Mouse (Mus musculus): ENCODE data around the gene Gm10282. TPM values are rescaled to one million over a fixed set of nuclear protein-coding genes. Genes with fewer than 3 reads are reported as not detected.

Gm10282 gene
- polyA plus RNA-seq, 1 experiment from 2014 or later: 7.8 TPM

- Histone ChIP-seq H3K9ac (ENCODE audit: low read depth, low read length) (no peak overlapping the region), H3K4me2 (replicated peaks; ENCODE audit: low read depth) (no peak overlapping the region), H3K4me1 (replicated peaks; ENCODE audit: control insufficient read depth, insufficient read depth, low read length) (no peaks in the 10 kb centered on the region), H3K4me3 (ENCODE audit: low read depth, low read length) (no peak overlapping the region), H3K9me3 (ENCODE audit: control insufficient read depth) (no peaks in the 10 kb centered on the region), H3K27ac (ENCODE audit: low read depth, low read length) (peak overlapping the region; percentile 61), H3K27me3 (replicated peaks; ENCODE audit: control insufficient read depth, insufficient read depth, low read length) (no peaks in the 10 kb centered on the region), H3K36me3 (ENCODE audit: control insufficient read depth, insufficient read depth) (no peaks in the 10 kb centered on the region)
- WGBS: 67% methylated on average over 3 of the region's 3 CpGs
- no peak for ATAC-seq
- TF ChIP-seq CTCF (IDR thresholded peaks at IDR 0.05; ENCODE audit: low read depth): no peak
Observed at GRCm38 (mm10) chr8:72295125-72295524, 9.9 kb downstream of the Gm10282 start.

- Histone ChIP-seq H3K9ac (ENCODE audit: low read depth, low read length) (no peak overlapping the region), H3K27me3 (replicated peaks; ENCODE audit: control insufficient read depth, insufficient read depth, low read length) (no peaks in the 10 kb centered on the region), H3K9me3 (ENCODE audit: control insufficient read depth) (no peaks in the 10 kb centered on the region), H3K4me1 (replicated peaks; ENCODE audit: control insufficient read depth, insufficient read depth, low read length) (no peaks in the 10 kb centered on the region), H3K36me3 (ENCODE audit: control insufficient read depth, insufficient read depth) (no peaks in the 10 kb centered on the region), H3K4me2 (replicated peaks; ENCODE audit: low read depth) (no peak overlapping the region), H3K4me3 (ENCODE audit: low read depth, low read length) (no peak overlapping the region), H3K27ac (ENCODE audit: low read depth, low read length) (no peak overlapping the region)
- ATAC-seq: no peak
- TF ChIP-seq CTCF (IDR thresholded peaks at IDR 0.05; ENCODE audit: low read depth): no peak
Observed at GRCm38 (mm10) chr8:72293309-72293708, 11.8 kb downstream of the Gm10282 start.

GRCm38 (mm10) chr8:72291104-72291503 is 14.0 kb downstream of the Gm10282 start:
- WGBS: 77% methylated on average over 2 of the region's 2 CpGs
- Histone ChIP-seq H3K4me2 (replicated peaks; ENCODE audit: low read depth) (no peak overlapping the region), H3K9me3 (ENCODE audit: control insufficient read depth) (no peaks in the 10 kb centered on the region), H3K4me1 (replicated peaks; ENCODE audit: control insufficient read depth, insufficient read depth, low read length) (no peaks in the 10 kb centered on the region), H3K36me3 (ENCODE audit: control insufficient read depth, insufficient read depth) (no peaks in the 10 kb centered on the region), H3K4me3 (ENCODE audit: low read depth, low read length) (no peak overlapping the region), H3K27me3 (replicated peaks; ENCODE audit: control insufficient read depth, insufficient read depth, low read length) (no peaks in the 10 kb centered on the region), H3K27ac (ENCODE audit: low read depth, low read length) (no peak overlapping the region), H3K9ac (ENCODE audit: low read depth, low read length) (no peak overlapping the region)
- TF ChIP-seq CTCF (IDR thresholded peaks at IDR 0.05; ENCODE audit: low read depth): no peak
- ATAC-seq: no peak

DNA sequence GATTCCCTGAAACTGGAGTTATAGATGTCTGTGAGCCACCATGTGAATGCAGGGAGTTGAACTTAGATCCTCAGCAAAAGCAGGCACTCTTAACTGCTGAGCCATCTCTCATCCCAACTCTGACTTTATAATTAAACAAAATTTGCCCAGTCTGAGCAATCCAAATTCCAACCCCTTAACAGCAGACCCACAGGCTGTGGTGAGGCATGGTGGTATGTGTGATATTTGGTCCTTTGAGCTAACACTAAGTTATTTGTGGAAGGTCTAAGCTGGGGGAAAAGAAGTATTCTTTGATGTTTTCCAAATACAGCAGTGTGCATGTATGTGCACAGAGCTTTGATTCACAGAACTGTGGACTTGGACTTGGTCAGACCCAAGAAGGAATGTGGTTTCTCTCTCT is 16.0 kb downstream of the Gm10282 start:
- no peaks in the 10 kb centered on the region for H3K27me3 ChIP-seq (replicated peaks; ENCODE audit: control insufficient read depth, insufficient read depth, low read length)
- no peak overlapping the region for H3K4me2 ChIP-seq (replicated peaks; ENCODE audit: low read depth)
- no peaks in the 10 kb centered on the region for H3K36me3 ChIP-seq (ENCODE audit: control insufficient read depth, insufficient read depth)
- no peak overlapping the region for H3K9ac ChIP-seq (ENCODE audit: low read depth, low read length)
- no peaks in the 10 kb centered on the region for H3K9me3 ChIP-seq (ENCODE audit: control insufficient read depth)
- H3K4me3 ChIP-seq (ENCODE audit: low read depth, low read length): no peak overlapping the region
- TF ChIP-seq CTCF (IDR thresholded peaks at IDR 0.05; ENCODE audit: low read depth): no peak
- ATAC-seq: no peak
- no peaks in the 10 kb centered on the region for H3K4me1 ChIP-seq (replicated peaks; ENCODE audit: control insufficient read depth, insufficient read depth, low read length)
- H3K27ac ChIP-seq (ENCODE audit: low read depth, low read length): no peak overlapping the region

- ATAC-seq: no peak
- WGBS: 52% methylated on average over 4 of the region's 4 CpGs
- Histone ChIP-seq H3K4me2 (replicated peaks; ENCODE audit: low read depth) (no peak overlapping the region), H3K4me3 (ENCODE audit: low read depth, low read length) (no peak overlapping the region), H3K27me3 (replicated peaks; ENCODE audit: control insufficient read depth, insufficient read depth, low read length) (no peaks in the 10 kb centered on the region), H3K36me3 (ENCODE audit: control insufficient read depth, insufficient read depth) (no peaks in the 10 kb centered on the region), H3K9me3 (ENCODE audit: control insufficient read depth) (no peaks in the 10 kb centered on the region), H3K4me1 (replicated peaks; ENCODE audit: control insufficient read depth, insufficient read depth, low read length) (no peaks in the 10 kb centered on the region), H3K9ac (ENCODE audit: low read depth, low read length) (no peak overlapping the region), H3K27ac (ENCODE audit: low read depth, low read length) (no peak overlapping the region)
- no peak for TF ChIP-seq CTCF (IDR thresholded peaks at IDR 0.05; ENCODE audit: low read depth)
Observed at GRCm38 (mm10) chr8:72285285-72285684, 19.8 kb downstream of the Gm10282 start.

DNA sequence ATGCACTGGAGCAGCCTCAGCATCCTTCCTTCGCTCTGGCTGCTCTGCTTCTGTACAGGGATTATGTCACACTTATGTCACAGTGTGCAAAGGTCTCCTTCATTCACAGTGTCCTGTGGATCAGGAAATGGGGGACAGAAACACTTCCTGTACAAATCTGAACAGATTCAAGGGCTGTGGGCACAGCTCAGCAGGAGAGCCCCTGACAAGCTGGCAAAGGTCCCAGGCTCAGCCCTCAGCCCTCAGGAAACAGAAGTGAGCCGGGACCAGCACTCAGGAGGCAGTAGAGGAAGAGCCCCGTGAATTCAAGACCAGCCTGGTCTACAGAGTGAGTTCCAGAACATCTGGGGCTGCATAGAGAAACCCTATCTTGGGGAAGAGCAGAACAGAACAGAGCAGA is 23.4 kb downstream of the Gm10282 start:
- 34% methylated on average over 3 of the region's 3 CpGs for WGBS

DNA sequence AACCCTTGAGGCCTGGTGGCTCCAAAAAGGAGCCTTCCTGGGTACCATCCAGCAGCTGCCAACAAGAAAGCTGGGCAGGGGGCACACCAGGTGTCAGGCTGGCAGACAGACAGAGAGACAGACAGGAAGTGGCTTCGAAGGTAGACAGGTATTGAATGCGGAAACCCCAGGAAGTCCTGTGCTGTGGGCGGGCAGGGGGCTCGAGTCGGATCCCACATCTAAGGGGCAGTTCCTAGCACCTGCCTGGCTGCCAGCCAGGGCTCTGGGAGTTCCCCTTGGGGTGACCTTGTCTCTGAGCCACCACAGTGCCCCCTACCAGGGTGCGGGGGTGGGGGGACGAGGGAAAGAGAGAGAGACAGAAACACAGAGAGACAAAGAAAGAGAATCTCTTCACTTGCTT is 25.9 kb downstream of the Gm10282 start:
- Histone ChIP-seq H3K9ac (ENCODE audit: low read depth, low read length) (no peak overlapping the region), H3K27ac (ENCODE audit: low read depth, low read length) (no peak overlapping the region), H3K9me3 (ENCODE audit: control insufficient read depth) (no peaks in the 10 kb centered on the region), H3K27me3 (replicated peaks; ENCODE audit: control insufficient read depth, insufficient read depth, low read length) (no peaks in the 10 kb centered on the region), H3K4me1 (replicated peaks; ENCODE audit: control insufficient read depth, insufficient read depth, low read length) (no peaks in the 10 kb centered on the region), H3K36me3 (ENCODE audit: control insufficient read depth, insufficient read depth) (no peaks in the 10 kb centered on the region), H3K4me2 (replicated peaks; ENCODE audit: low read depth) (no peak overlapping the region), H3K4me3 (ENCODE audit: low read depth, low read length) (no peak overlapping the region)
- TF ChIP-seq CTCF (IDR thresholded peaks at IDR 0.05; ENCODE audit: low read depth): no peak
- no peak for ATAC-seq
- WGBS: 79% methylated on average over 7 of the region's 7 CpGs

More for the DNA sequence above, 23.4 kb downstream of the Gm10282 start:
- H3K27ac ChIP-seq (ENCODE audit: low read depth, low read length): no peak overlapping the region
- H3K4me2 ChIP-seq (replicated peaks; ENCODE audit: low read depth): no peak overlapping the region
- TF ChIP-seq CTCF (IDR thresholded peaks at IDR 0.05; ENCODE audit: low read depth): no peak
- no peaks in the 10 kb centered on the region for H3K36me3 ChIP-seq (ENCODE audit: control insufficient read depth, insufficient read depth)
- H3K4me3 ChIP-seq (ENCODE audit: low read depth, low read length): no peak overlapping the region
- no peaks in the 10 kb centered on the region for H3K9me3 ChIP-seq (ENCODE audit: control insufficient read depth)
- no peaks in the 10 kb centered on the region for H3K27me3 ChIP-seq (replicated peaks; ENCODE audit: control insufficient read depth, insufficient read depth, low read length)
- H3K4me1 ChIP-seq (replicated peaks; ENCODE audit: control insufficient read depth, insufficient read depth, low read length): no peaks in the 10 kb centered on the region
- ATAC-seq: no peak
- no peak overlapping the region for H3K9ac ChIP-seq (ENCODE audit: low read depth, low read length)

All from intestine, postnatal 0 days (tissue).